Mouse (Mus musculus) liver, postnatal 0 days (tissue): ENCODE data around the gene Cd79b. TPM values are rescaled to one million over a fixed set of nuclear protein-coding genes. Genes with fewer than 3 reads are reported as not detected.

Experiments used
- ATAC-seq: fragments of 200-750 bp; cut with Nextera tagmentation; 2 replicates; pipeline ENCODE4 v1.8.0; 2017; ENCODE audit warnings: mild to moderate bottlenecking, moderate library complexity
- DNase-seq: peaks from one replicate; pipeline ENCODE4 v3.0.0-alpha.2; 2016
- H3K27ac ChIP-seq: fragments of 300-500 bp; sonication (generic); 2 replicates; pipeline ENCODE4 v1.5.1; 2014; ENCODE audit warnings: antibody characterized with exemption, moderate library complexity, mild to moderate bottlenecking, low read depth
- H3K27me3 ChIP-seq: fragments of 300-500 bp; sonication (generic); 2 replicates; pipeline ENCODE4 v1.6.1; 2014; ENCODE audit warnings: low read length, control low read depth, mixed read lengths; ENCODE audit not compliant: insufficient read depth
- H3K36me3 ChIP-seq: fragments of 300-500 bp; sonication (generic); replicated peaks from 2 replicates; pipeline ENCODE4 v1.6.1; 2014; ENCODE audit warnings: mild to moderate bottlenecking, control low read depth, low read length, moderate library complexity, mixed read lengths; ENCODE audit not compliant: insufficient read depth
- H3K4me1 ChIP-seq: fragments of 300-500 bp; sonication (generic); 2 replicates; pipeline ENCODE4 v1.6.1; 2014; ENCODE audit warnings: antibody characterized with exemption, mild to moderate bottlenecking, control low read depth; ENCODE audit not compliant: insufficient read depth
- H3K4me2 ChIP-seq: fragments of 300-500 bp; sonication (generic); 2 replicates; pipeline ENCODE4 v1.6.1; 2014; ENCODE audit warnings: low read depth, mild to moderate bottlenecking, low read length, moderate library complexity, mixed read lengths
- H3K4me3 ChIP-seq: fragments of 300-500 bp; sonication (generic); 2 replicates; pipeline ENCODE4 v1.5.1; 2014; ENCODE audit warnings: low read depth, low read length
- H3K9ac ChIP-seq: fragments of 300-500 bp; sonication (generic); replicated peaks from 2 replicates; pipeline ENCODE4 v1.6.1; 2014; ENCODE audit warnings: mild to moderate bottlenecking, moderate library complexity
- H3K9me3 ChIP-seq: fragments of 300-500 bp; sonication (generic); 2 replicates; pipeline ENCODE4 v1.6.1; 2016; ENCODE audit warnings: mild to moderate bottlenecking, control low read depth, low read length, mixed read lengths
- CTCF ChIP-seq: sonication (generic); IDR thresholded peaks from 2 replicates; pipeline ENCODE4 v1.5.1; 2016; ENCODE audit warnings: antibody characterized with exemption, low read depth
- EP300 ChIP-seq: IDR thresholded peaks from 2 replicates; pipeline ENCODE4 v1.6.1; 2016; ENCODE audit warnings: antibody characterized with exemption, low read depth, mild to moderate bottlenecking
- WGBS: fragments of 180-500 bp; shearing (Covaris S2); extraction: QIAGEN DNeasy Blood & Tissue Kit; methylation state at CpG from one replicate; pipeline ENCODE4 v1.1.7; 2014; ENCODE audit not compliant: insufficient replicate concordance; 5-methylcytosine and 5-hydroxymethylcytosine counted together
- polyA plus RNA-seq: library from polyadenylated mRNA; unstranded; fragments of >200 nt; fragmentation: Nextera tagmentation; extraction: Ambion mirVana; gene quantifications from 2 replicates; pipeline ENCODE4 v1.2.1, GENCODE M21; 2015

Gene Cd79b
- polyA plus RNA-seq, 1 experiment from 2014 or later: 34.8 TPM

- 62% methylated on average over 8 of the region's 8 CpGs for WGBS
Measured at GRCm38 (mm10) chr11:106268326-106269059, 46.1 kb downstream of the Cd79b start.

GRCm38 (mm10) chr11:106267871-106268270, 46.7 kb downstream of the Cd79b start:
- H3K27me3 ChIP-seq: no peaks in the 10 kb centered on the region
- H3K9ac ChIP-seq: no peak overlapping the region
- H3K9me3 ChIP-seq: no peaks in the 10 kb centered on the region
- TF ChIP-seq CTCF (no peak), EP300 (no peak)
- H3K36me3 ChIP-seq: peaks cover 46% of the 10 kb centered on the region
- WGBS: 87% methylated on average over 5 of the region's 5 CpGs
- H3K4me1 ChIP-seq: peaks cover 39% of the 10 kb centered on the region
- ATAC-seq (no peak), DNase-seq (no peak)
- H3K27ac ChIP-seq: peak overlapping the region; percentile 60
- H3K4me3 ChIP-seq: no peak overlapping the region
- H3K4me2 ChIP-seq: peak overlapping the region; percentile 33; the same call in 1 of the 2 replicates

More at GRCm38 (mm10) chr11:106268326-106269059, 46.1 kb downstream of the Cd79b start:
- peak overlapping the region; percentile 42; the same call in 1 of the 2 replicates for H3K9ac ChIP-seq
- TF ChIP-seq EP300 (no peak), CTCF (no peak)
- peak; percentile 68 for DNase-seq
- H3K4me1 ChIP-seq: peaks cover 44% of the 10 kb centered on the region
- H3K36me3 ChIP-seq: peaks cover 40% of the 10 kb centered on the region
- peak overlapping the region; percentile 33 for H3K4me2 ChIP-seq
- ATAC-seq: no peak
- H3K27ac ChIP-seq: peak overlapping the region; percentile 60
- H3K4me3 ChIP-seq: no peak overlapping the region
- H3K27me3 ChIP-seq: no peaks in the 10 kb centered on the region
- no peaks in the 10 kb centered on the region for H3K9me3 ChIP-seq

GRCm38 (mm10) chr11:106267311-106267852, 47.2 kb downstream of the Cd79b start:
- Histone ChIP-seq H3K9me3 (no peaks in the 10 kb centered on the region), H3K27ac (no peak overlapping the region), H3K4me1 (peaks cover 39% of the 10 kb centered on the region), H3K4me2 (no peak overlapping the region), H3K9ac (no peak overlapping the region), H3K4me3 (no peak overlapping the region), H3K27me3 (no peaks in the 10 kb centered on the region), H3K36me3 (peaks cover 51% of the 10 kb centered on the region)
- DNase-seq (peak; percentile 49), ATAC-seq (no peak)
- no peak for TF ChIP-seq EP300
- TF ChIP-seq CTCF: no peak
- 84% methylated on average over 15 of the region's 15 CpGs for WGBS

- 90% methylated on average over 10 of the region's 10 CpGs for WGBS
- peaks cover 60% of the 10 kb centered on the region for H3K36me3 ChIP-seq
- ATAC-seq (no peak), DNase-seq (no peak)
- no peaks in the 10 kb centered on the region for H3K9me3 ChIP-seq
- no peak overlapping the region for H3K9ac ChIP-seq
- H3K27ac ChIP-seq: no peak overlapping the region
- H3K4me2 ChIP-seq: no peak overlapping the region
- H3K4me1 ChIP-seq: peaks cover 37% of the 10 kb centered on the region
- H3K4me3 ChIP-seq: no peak overlapping the region
- TF ChIP-seq EP300 (no peak), CTCF (no peak)
- no peaks in the 10 kb centered on the region for H3K27me3 ChIP-seq
Measured at GRCm38 (mm10) chr11:106266431-106266830, 48.1 kb downstream of the Cd79b start.

DNA sequence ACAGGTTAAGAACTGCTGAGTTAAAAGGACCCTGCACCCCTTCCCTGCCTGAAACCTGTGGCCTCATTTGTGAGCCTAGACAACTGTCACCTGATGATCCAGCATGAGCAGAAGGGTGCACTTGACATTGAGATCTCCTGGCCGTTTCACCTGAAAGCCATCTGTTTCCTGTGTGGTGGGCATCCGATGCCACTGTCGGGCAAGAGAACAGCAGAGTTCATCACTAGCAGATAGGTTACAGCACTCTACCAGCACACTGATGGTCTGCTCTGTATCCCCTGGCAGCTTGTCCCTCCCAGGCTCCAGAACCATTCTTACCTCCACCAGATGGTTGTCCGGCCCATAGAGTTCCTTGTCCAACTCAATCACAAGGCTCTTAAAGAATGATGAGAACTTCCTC, 49.0 kb downstream of the Cd79b start:
- no peak for DNase-seq
- ATAC-seq: no peak
- H3K4me2 ChIP-seq: no peak overlapping the region
- WGBS: 75% methylated on average over 4 of the region's 4 CpGs
- H3K27ac ChIP-seq: no peak overlapping the region
- H3K27me3 ChIP-seq: no peaks in the 10 kb centered on the region
- no peak overlapping the region for H3K9ac ChIP-seq
- TF ChIP-seq CTCF: no peak
- no peak for TF ChIP-seq EP300
- H3K4me3 ChIP-seq: no peak overlapping the region
- no peaks in the 10 kb centered on the region for H3K9me3 ChIP-seq
- peaks cover 29% of the 10 kb centered on the region for H3K4me1 ChIP-seq
- H3K36me3 ChIP-seq: peaks cover 68% of the 10 kb centered on the region

DNA sequence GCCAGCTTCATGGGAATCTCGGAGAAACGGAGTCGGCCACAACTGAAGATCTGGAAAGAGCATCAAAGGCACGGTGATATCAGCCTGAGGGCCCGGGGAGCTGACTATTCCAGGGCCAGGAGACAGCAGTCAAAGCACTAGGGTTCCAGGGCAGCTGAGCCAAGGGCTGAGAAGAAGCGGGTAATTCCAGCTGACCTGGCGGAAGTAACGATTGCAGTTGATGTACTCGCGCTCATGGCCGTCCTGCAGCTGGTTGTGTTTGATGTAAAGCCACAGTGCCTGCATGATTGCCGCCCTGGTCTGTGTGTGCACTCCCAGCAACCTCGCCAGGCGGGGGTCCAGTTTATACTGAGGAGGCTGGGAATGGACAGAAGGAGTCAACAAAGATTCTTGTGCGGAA, 49.6 kb downstream of the Cd79b start:
- Histone ChIP-seq H3K36me3 (peaks cover 68% of the 10 kb centered on the region), H3K9ac (no peak overlapping the region), H3K9me3 (no peaks in the 10 kb centered on the region), H3K27me3 (no peaks in the 10 kb centered on the region), H3K4me3 (no peak overlapping the region), H3K4me2 (no peak overlapping the region), H3K27ac (no peak overlapping the region), H3K4me1 (peaks cover 23% of the 10 kb centered on the region)
- no peak for DNase-seq
- ATAC-seq: no peak
- 91% methylated on average over 15 of the region's 15 CpGs for WGBS
- TF ChIP-seq EP300 (no peak), CTCF (no peak)
